Mouse (Mus musculus) MEL (cell line): ENCODE measurements around the gene Hist1h2ae.

Experiments used
- CTCF ChIP-seq, 3 experiments: IDR thresholded peaks in 2 of 3; conservative IDR thresholded peaks in 1 of 3; 2 replicates each; pipeline ENCODE4 v1.5.1; 2011 to 2012; ENCODE audit warnings: low read length in 3 of 3, low read depth in 2 of 3, mild to moderate bottlenecking in 2 of 3, improper control_type of control experiment in 1 of 3, inconsistent platforms in 1 of 3, mixed read lengths in 1 of 3, moderate library complexity in 1 of 3; ENCODE audit not compliant: control insufficient read depth in 1 of 3, insufficient read depth in 1 of 3, poor library complexity in 1 of 3, severe bottlenecking in 1 of 3
- HCFC1 ChIP-seq: IDR thresholded peaks from 2 replicates; pipeline ENCODE4 v1.6.1; 2012; ENCODE audit warnings: low read depth, mild to moderate bottlenecking, inconsistent platforms, low read length, improper control_type of control experiment, moderate library complexity
- MYC ChIP-seq: IDR thresholded peaks from 2 replicates; pipeline ENCODE4 v1.6.1; 2011; ENCODE audit warnings: low read depth, mild to moderate bottlenecking, low read length, improper control_type of control experiment, moderate library complexity
- NELFE ChIP-seq: IDR thresholded peaks from 2 replicates; pipeline ENCODE4 v1.6.1; 2011; ENCODE audit warnings: low read depth, low read length, improper control_type of control experiment
- POLR2A ChIP-seq, 2 experiments: IDR thresholded peaks; 2 replicates each; pipeline ENCODE4 v1.6.1; 2011 to 2012; ENCODE audit warnings: low read length in 2 of 2, mild to moderate bottlenecking in 2 of 2, control low read depth in 1 of 2, improper control_type of control experiment in 1 of 2, low read depth in 1 of 2, moderate library complexity in 1 of 2; ENCODE audit not compliant: control insufficient read depth in 1 of 2, insufficient read depth in 1 of 2, poor library complexity in 1 of 2
- POLR2AphosphoS5 ChIP-seq: IDR thresholded peaks from 2 replicates; pipeline ENCODE4 v1.6.1; 2012; ENCODE audit warnings: low read depth, borderline replicate concordance, mild to moderate bottlenecking, inconsistent platforms, low read length, moderate library complexity, mixed read lengths
- SMC3 ChIP-seq: IDR thresholded peaks from 2 replicates; pipeline ENCODE4 v1.6.1; 2011; ENCODE audit warnings: low read depth, low read length, improper control_type of control experiment
- UBTF ChIP-seq: IDR thresholded peaks from 2 replicates; pipeline ENCODE4 v1.6.1; 2012; ENCODE audit warnings: low read depth, mild to moderate bottlenecking, inconsistent platforms, low read length, improper control_type of control experiment, moderate library complexity, borderline replicate concordance; ENCODE audit not compliant: insufficient read depth

DNA sequence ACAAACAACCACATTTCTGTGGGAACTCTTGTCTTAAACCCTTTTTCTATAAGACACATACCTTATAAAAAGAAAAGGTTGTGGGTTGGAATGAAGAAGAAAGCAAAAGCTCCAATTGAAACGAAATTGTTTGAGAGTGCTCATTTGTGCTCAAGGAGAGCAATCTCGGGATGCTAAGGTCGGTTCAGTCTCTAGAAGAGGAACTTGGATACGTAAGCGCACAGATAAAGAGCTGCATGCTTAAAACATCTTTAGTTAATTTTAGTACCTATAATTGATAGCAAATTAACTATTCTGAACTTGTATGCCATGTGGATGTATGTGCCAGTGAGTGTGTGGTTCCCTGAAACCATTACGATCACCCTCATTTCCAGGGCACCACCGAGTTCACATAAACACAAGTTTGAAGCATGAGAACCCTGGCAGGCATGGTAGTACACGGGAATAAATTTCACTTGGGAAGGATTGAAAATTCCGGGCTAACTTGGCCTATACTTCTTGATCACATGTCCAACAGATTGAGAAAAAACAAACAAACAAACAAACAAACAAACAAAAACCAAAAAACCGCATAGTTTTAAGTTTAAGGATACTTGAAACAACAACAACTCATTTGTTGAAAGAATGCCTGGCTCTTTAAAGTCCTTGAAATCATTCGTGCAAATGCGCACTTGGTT lies 49.2 kb upstream of the Hist1h2ae start:
- no peak; the same call in 1 of the 2 replicates for TF ChIP-seq MYC
- no peak for TF ChIP-seq NELFE
- no peak for TF ChIP-seq HCFC1
- TF ChIP-seq CTCF (IDR thresholded peaks at IDR 0.05 in 2 of 3, conservative IDR thresholded peaks at IDR 0.05 in 1 of 3; ENCODE audit: control insufficient read depth in 1 of 3, insufficient read depth in 1 of 3, low read depth in 2 of 3, low read length in 3 of 3, poor library complexity in 1 of 3, severe bottlenecking in 1 of 3), result no peak
- no peak for TF ChIP-seq SMC3
- TF ChIP-seq POLR2A (IDR thresholded peaks at IDR 0.05; ENCODE audit: control insufficient read depth in 1 of 2, insufficient read depth in 1 of 2, low read depth in 1 of 2, low read length in 2 of 2, poor library complexity in 1 of 2), result no peak
- TF ChIP-seq UBTF, result no peak
- TF ChIP-seq POLR2AphosphoS5, result no peak
